Mouse (Mus musculus) midbrain, embryonic 11.5 days (tissue): ENCODE measurements around the gene Dpf3. TPM values are rescaled to one million over a fixed set of nuclear protein-coding genes. Genes with fewer than 3 reads are reported as not detected.

Experiments
- ATAC-seq: fragments of 200-750 bp; cut with Nextera tagmentation; 2 replicates; pipeline ENCODE4 v1.8.0; 2017; ENCODE audit warnings: moderate TSS enrichment, moderate library complexity; ENCODE audit not compliant: low FRiP score
- DNase-seq: peaks from one replicate; pipeline ENCODE4 v3.0.0; 2015; ENCODE audit warnings: low spot score; ENCODE audit errors: missing footprints
- H3K27ac ChIP-seq: fragments of 300-500 bp; sonication (generic); 2 replicates; pipeline ENCODE4 v1.5.1; 2014; ENCODE audit warnings: low read depth, low read length
- H3K27me3 ChIP-seq: fragments of 300-500 bp; sonication (generic); 2 replicates; pipeline ENCODE4 v1.6.1; 2014; ENCODE audit warnings: mild to moderate bottlenecking, low read length, moderate library complexity, mixed read lengths; ENCODE audit not compliant: control insufficient read depth, insufficient read depth
- H3K36me3 ChIP-seq: fragments of 300-500 bp; sonication (generic); 2 replicates; pipeline ENCODE4 v1.6.1; 2014; ENCODE audit warnings: mild to moderate bottlenecking, low read length, moderate library complexity, mixed read lengths; ENCODE audit not compliant: control insufficient read depth, insufficient read depth
- H3K4me1 ChIP-seq: fragments of 300-500 bp; sonication (generic); 2 replicates; pipeline ENCODE4 v1.6.1; 2014; ENCODE audit warnings: low read length; ENCODE audit not compliant: control insufficient read depth, insufficient read depth
- H3K4me2 ChIP-seq: fragments of 300-500 bp; sonication (generic); 2 replicates; pipeline ENCODE4 v1.6.1; 2014; ENCODE audit warnings: mild to moderate bottlenecking, moderate library complexity
- H3K4me3 ChIP-seq: fragments of 300-500 bp; sonication (generic); 2 replicates; pipeline ENCODE4 v1.5.1; 2014; ENCODE audit warnings: low read depth, low read length
- H3K9ac ChIP-seq: fragments of 300-500 bp; sonication (generic); 2 replicates; pipeline ENCODE4 v1.6.1; 2014; ENCODE audit warnings: low read length
- H3K9me3 ChIP-seq: fragments of 300-500 bp; sonication (generic); 2 replicates; pipeline ENCODE4 v1.6.1; 2016; ENCODE audit warnings: low read length; ENCODE audit not compliant: control insufficient read depth
- WGBS: fragments of 180-500 bp; shearing (Covaris S2); extraction: QIAGEN DNeasy Blood & Tissue Kit; methylation state at CpG from one replicate; pipeline ENCODE4 v1.1.7; 2014; 5-methylcytosine and 5-hydroxymethylcytosine counted together
- polyA plus RNA-seq: library from polyadenylated mRNA; unstranded; fragments of >200 nt; fragmentation: Nextera tagmentation; extraction: Ambion mirVana; gene quantifications from 2 replicates; pipeline ENCODE4 v1.2.1, GENCODE M21; 2014

Dpf3 gene
- polyA plus RNA-seq, 1 experiment from 2014 or later, result 11.3 TPM

GRCm38 (mm10) chr12:83510586-83510985 is 23.1 kb upstream of the Dpf3 start:
- DNase-seq (no peak), ATAC-seq (no peak)
- Histone ChIP-seq H3K4me1 (no peaks in the 10 kb centered on the region), H3K4me3 (no peak overlapping the region), H3K36me3 (no peaks in the 10 kb centered on the region), H3K9ac (no peak overlapping the region), H3K27ac (no peak overlapping the region), H3K9me3 (no peaks in the 10 kb centered on the region), H3K4me2 (no peak overlapping the region), H3K27me3 (no peaks in the 10 kb centered on the region)
- 86% methylated on average over 5 of the region's 5 CpGs for WGBS

DNA sequence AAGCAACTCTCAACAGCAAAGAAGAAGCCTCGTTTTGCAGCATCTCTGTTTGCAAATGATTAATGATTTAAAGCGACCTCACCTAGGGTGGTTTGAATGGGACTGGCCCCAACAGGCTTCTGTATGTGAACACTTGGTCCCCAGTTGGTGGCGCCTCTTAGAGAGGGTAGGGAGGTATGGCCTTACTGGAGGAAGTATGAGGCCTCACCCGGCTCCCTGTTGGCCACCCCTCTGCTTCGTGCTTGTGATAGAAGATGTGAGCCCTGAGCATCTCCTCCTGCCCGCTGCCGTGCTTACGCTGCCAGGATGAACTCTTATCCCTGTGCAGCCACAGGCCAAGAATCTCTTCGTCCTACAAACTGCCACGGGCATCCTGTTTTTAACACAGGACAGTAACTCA is 19.0 kb upstream of the Dpf3 start:
- no peak overlapping the region for H3K27ac ChIP-seq
- H3K9me3 ChIP-seq, result no peaks in the 10 kb centered on the region
- ATAC-seq (no peak), DNase-seq (no peak)
- H3K9ac ChIP-seq, result no peak overlapping the region
- no peaks in the 10 kb centered on the region for H3K27me3 ChIP-seq
- no peak overlapping the region for H3K4me3 ChIP-seq
- 85% methylated on average over 10 of the region's 10 CpGs for WGBS
- no peak overlapping the region for H3K4me2 ChIP-seq
- H3K4me1 ChIP-seq, result no peaks in the 10 kb centered on the region
- no peaks in the 10 kb centered on the region for H3K36me3 ChIP-seq

GRCm38 (mm10) chr12:83502190-83502589 is 14.7 kb upstream of the Dpf3 start:
- peak; percentile 96 for DNase-seq
- no peaks in the 10 kb centered on the region for H3K4me1 ChIP-seq
- H3K36me3 ChIP-seq, result no peaks in the 10 kb centered on the region
- H3K9ac ChIP-seq, result no peak overlapping the region
- no peak for ATAC-seq
- no peaks in the 10 kb centered on the region for H3K9me3 ChIP-seq
- H3K4me3 ChIP-seq, result no peak overlapping the region
- H3K27me3 ChIP-seq, result no peaks in the 10 kb centered on the region
- no peak overlapping the region for H3K4me2 ChIP-seq
- 7% methylated on average over 9 of the region's 9 CpGs for WGBS
- no peak overlapping the region for H3K27ac ChIP-seq

DNA sequence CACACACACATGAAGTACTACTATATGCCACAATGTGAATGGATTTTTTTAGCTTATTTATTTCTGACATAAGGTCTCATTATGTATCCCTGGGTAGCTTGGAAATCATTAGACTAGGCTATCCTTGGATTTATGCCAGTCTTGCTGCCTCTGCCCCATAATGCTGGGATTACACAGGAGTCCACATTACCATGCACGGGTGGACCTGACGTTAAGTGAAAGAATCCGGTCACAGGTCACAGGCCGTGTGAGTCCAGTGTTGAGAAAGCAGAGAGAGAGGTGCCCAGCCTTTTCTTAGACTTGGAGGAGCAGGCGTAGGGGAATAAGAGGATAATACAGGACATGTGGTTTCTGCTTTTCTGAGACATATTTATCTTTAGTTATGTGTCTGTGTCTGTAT is 11.7 kb upstream of the Dpf3 start:
- no peak overlapping the region for H3K4me3 ChIP-seq
- no peak overlapping the region for H3K9ac ChIP-seq
- no peak overlapping the region for H3K4me2 ChIP-seq
- H3K36me3 ChIP-seq, result no peaks in the 10 kb centered on the region
- no peaks in the 10 kb centered on the region for H3K4me1 ChIP-seq
- DNase-seq, result no peak
- no peaks in the 10 kb centered on the region for H3K27me3 ChIP-seq
- H3K9me3 ChIP-seq, result no peaks in the 10 kb centered on the region
- WGBS, result 66% methylated on average over 5 of the region's 5 CpGs
- no peak for ATAC-seq
- no peak overlapping the region for H3K27ac ChIP-seq

GRCm38 (mm10) chr12:83497959-83498358 is 10.4 kb upstream of the Dpf3 start:
- Histone ChIP-seq H3K36me3 (no peaks in the 10 kb centered on the region), H3K4me3 (no peak overlapping the region), H3K27me3 (no peaks in the 10 kb centered on the region), H3K27ac (no peak overlapping the region), H3K4me1 (no peaks in the 10 kb centered on the region), H3K4me2 (no peak overlapping the region), H3K9ac (no peak overlapping the region), H3K9me3 (no peaks in the 10 kb centered on the region)
- ATAC-seq, result no peak
- no peak for DNase-seq
- WGBS, result 76% methylated on average over 3 of the region's 3 CpGs

DNA sequence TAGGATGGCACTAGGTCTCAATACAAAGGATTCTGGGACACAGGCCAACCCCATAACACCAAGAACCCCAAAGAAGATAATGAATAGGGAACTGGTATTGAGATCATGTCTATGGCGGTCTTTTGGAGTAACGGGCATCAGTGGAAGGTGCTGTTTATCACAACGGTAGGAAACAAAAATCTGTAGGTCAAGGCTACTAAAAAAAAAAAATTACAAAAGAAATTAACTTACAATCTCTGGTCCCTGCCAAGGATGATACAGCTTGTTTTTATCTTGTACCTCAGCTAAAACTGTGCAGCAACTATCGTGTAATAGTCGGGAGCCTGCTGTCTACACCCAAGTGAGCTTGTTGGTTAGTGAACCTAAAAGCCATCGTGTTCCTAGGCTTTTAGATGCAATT is 9.2 kb upstream of the Dpf3 start:
- ATAC-seq, result no peak

DNA sequence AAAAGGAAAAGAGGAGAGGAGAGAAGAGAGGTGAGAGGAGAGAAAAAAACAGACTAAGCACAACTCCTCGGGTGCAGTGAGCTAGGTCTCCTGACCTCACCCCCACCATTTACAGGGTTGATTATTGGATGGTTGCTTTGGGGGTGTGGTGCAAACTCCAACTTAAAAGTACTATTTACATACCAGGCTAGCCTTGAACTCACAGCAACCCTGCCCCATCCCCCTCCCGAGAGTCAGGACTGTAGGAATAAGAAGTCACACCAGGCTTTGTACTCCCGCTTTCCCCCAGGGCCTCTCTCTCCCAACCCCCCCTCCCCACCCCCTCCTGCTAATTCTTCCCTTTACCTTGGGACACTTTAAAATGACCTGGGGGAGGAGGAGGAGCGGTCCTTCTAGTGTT is 8.8 kb upstream of the Dpf3 start:
- H3K27ac ChIP-seq, result no peak overlapping the region
- H3K36me3 ChIP-seq, result no peaks in the 10 kb centered on the region
- H3K9ac ChIP-seq, result no peak overlapping the region
- H3K4me2 ChIP-seq, result no peak overlapping the region
- H3K4me1 ChIP-seq, result no peaks in the 10 kb centered on the region
- no peaks in the 10 kb centered on the region for H3K9me3 ChIP-seq
- no peak for ATAC-seq
- DNase-seq, result no peak
- H3K27me3 ChIP-seq, result no peaks in the 10 kb centered on the region
- WGBS, result 90% methylated on average over 4 of the region's 4 CpGs
- no peak overlapping the region for H3K4me3 ChIP-seq

More for the DNA sequence above, 9.2 kb upstream of the Dpf3 start:
- Histone ChIP-seq H3K9ac (no peak overlapping the region), H3K9me3 (no peaks in the 10 kb centered on the region), H3K4me3 (no peak overlapping the region), H3K4me1 (no peaks in the 10 kb centered on the region), H3K27ac (no peak overlapping the region), H3K27me3 (no peaks in the 10 kb centered on the region), H3K4me2 (no peak overlapping the region), H3K36me3 (no peaks in the 10 kb centered on the region)
- WGBS, result 93% methylated on average over 6 of the region's 6 CpGs
- DNase-seq, result no peak

- no peak overlapping the region for H3K4me2 ChIP-seq
- H3K27me3 ChIP-seq, result no peaks in the 10 kb centered on the region
- 69% methylated on average over 9 of the region's 9 CpGs for WGBS
- no peaks in the 10 kb centered on the region for H3K4me1 ChIP-seq
- H3K36me3 ChIP-seq, result no peaks in the 10 kb centered on the region
- H3K4me3 ChIP-seq, result no peak overlapping the region
- DNase-seq (no peak), ATAC-seq (no peak)
- H3K27ac ChIP-seq, result no peak overlapping the region
- no peak overlapping the region for H3K9ac ChIP-seq
- H3K9me3 ChIP-seq, result no peaks in the 10 kb centered on the region
These were observed 8.4 kb upstream of the Dpf3 start for GRCm38 (mm10) chr12:83495961-83496282.

DNA sequence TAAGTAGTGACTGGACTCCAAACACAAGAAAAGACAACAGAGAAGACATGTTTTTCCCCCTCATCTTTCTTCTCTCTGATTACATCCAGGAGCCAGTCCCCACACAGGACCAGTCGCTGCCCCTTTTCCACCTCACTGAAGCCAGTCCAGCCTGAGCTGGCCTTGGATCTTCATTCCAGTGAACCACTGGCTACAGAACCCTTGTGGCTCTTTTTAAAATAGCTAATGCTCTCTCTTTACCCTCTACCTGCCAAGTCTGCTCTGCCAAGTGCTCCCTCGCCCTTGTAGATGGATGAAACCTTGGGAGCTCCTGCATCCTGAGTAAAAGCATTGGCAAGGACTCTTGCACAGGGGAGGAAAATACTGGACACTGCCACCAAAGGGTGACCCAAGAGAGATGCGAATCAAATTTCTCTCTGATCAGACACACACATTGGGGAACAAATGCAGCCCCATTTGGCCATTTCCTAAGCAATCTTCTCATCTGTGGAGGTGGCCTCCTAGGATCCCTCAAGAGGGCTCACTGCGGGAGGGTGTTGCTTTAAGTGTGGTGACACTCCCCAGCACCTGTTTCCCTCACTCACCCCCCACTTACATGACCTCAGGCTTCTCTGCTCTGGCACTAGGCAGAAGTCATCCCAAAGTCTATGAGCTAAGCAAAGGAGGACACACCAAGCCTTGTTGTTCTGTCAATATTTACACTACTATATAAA is 7.9 kb upstream of the Dpf3 start:
- no peaks in the 10 kb centered on the region for H3K27me3 ChIP-seq
- no peaks in the 10 kb centered on the region for H3K4me1 ChIP-seq
- no peak overlapping the region for H3K9ac ChIP-seq
- H3K4me3 ChIP-seq, result no peak overlapping the region
- no peaks in the 10 kb centered on the region for H3K9me3 ChIP-seq
- 71% methylated on average over 4 of the region's 4 CpGs for WGBS
- ATAC-seq (no peak), DNase-seq (no peak)
- no peak overlapping the region for H3K4me2 ChIP-seq
- H3K27ac ChIP-seq, result no peak overlapping the region
- no peaks in the 10 kb centered on the region for H3K36me3 ChIP-seq
